ENCODE assay signal across 8 mouse cellular contexts in genomic region chr11:97994539-97995100, GRCm38 (mm10). TPM values are rescaled to one million over a fixed set of nuclear protein-coding genes. Genes with fewer than 3 reads are reported as not detected.
DNase-seq lines count a peak whose midpoint lies in the region; ATAC-seq and TF ChIP-seq lines count a peak whose summit lies in the region.

No protein-coding gene starts in this region.

- H3K27me3 ChIP-seq in cerebellum, adult 2 months (ENCODE audit: control insufficient read depth, insufficient read depth, low read length) = no peaks in the 10 kb centered on the region
- no peaks in the 10 kb centered on the region for H3K27me3 ChIP-seq in forebrain, postnatal 0 days (ENCODE audit: insufficient read depth, low read length)
- peaks cover 28% of the 10 kb centered on the region for H3K27me3 ChIP-seq in hindbrain, embryonic 13.5 days
- no peaks in the 10 kb centered on the region for H3K27me3 ChIP-seq in liver, adult 2 months (ENCODE audit: control insufficient read depth, insufficient read depth, low read length)
- H3K27me3 ChIP-seq in stomach, postnatal 0 days (ENCODE audit: control insufficient read depth, insufficient read depth, low read length) = no peaks in the 10 kb centered on the region

- H3K36me3 ChIP-seq in forebrain, postnatal 0 days (ENCODE audit: insufficient read depth) = no peaks in the 10 kb centered on the region
- no peaks in the 10 kb centered on the region for H3K36me3 ChIP-seq in hindbrain, embryonic 13.5 days
- H3K36me3 ChIP-seq in liver, adult 2 months (ENCODE audit: control insufficient read depth, insufficient read depth, low read length) = no peaks in the 10 kb centered on the region
- no peaks in the 10 kb centered on the region for H3K36me3 ChIP-seq in stomach, postnatal 0 days (ENCODE audit: control insufficient read depth, insufficient read depth, low read length)

- peak overlapping the region; percentile 61 for H3K4me3 ChIP-seq in cerebellum, adult 2 months (replicated peaks; ENCODE audit: insufficient read depth, low read depth, low read length)
- H3K4me3 ChIP-seq in forebrain, postnatal 0 days (ENCODE audit: low read depth, low read length) = peak overlapping the region; percentile 43
- H3K4me3 ChIP-seq in hindbrain, embryonic 13.5 days = peak overlapping the region; percentile 37
- H3K4me3 ChIP-seq in liver, adult 2 months (ENCODE audit: insufficient read depth, low read depth, low read length) = peak overlapping the region; percentile 21
- peak overlapping the region; percentile 41 for H3K4me3 ChIP-seq in stomach, postnatal 0 days (ENCODE audit: low read depth, low read length)

- TF ChIP-seq POLR2A in cerebellum, adult 2 months (IDR thresholded peaks at IDR 0.05; ENCODE audit: borderline replicate concordance, insufficient read depth, low read length) = no peak
- TF ChIP-seq POLR2A in liver, adult 2 months (IDR thresholded peaks at IDR 0.05; ENCODE audit: extremely low read depth, insufficient read depth, low read length) = no peak

- H3K9ac ChIP-seq in forebrain, postnatal 0 days = peak overlapping the region; percentile 48
- peak overlapping the region; percentile 39 for H3K9ac ChIP-seq in hindbrain, embryonic 13.5 days
- H3K9ac ChIP-seq in liver, adult 2 months (ENCODE audit: low read depth, low read length) = no peak overlapping the region
- H3K9ac ChIP-seq in stomach, postnatal 0 days (ENCODE audit: low read length) = 0 out of 2 replicates have a peak overlapping the region, but pooled peaks have one; percentile 32

- no peak overlapping the region for H3K27ac ChIP-seq in cerebellum, adult 2 months (ENCODE audit: insufficient read depth, low read length)
- H3K27ac ChIP-seq in forebrain, postnatal 0 days (ENCODE audit: low read depth, low read length) = no peak overlapping the region
- no peak overlapping the region for H3K27ac ChIP-seq in hindbrain, embryonic 13.5 days
- no peak overlapping the region for H3K27ac ChIP-seq in liver, adult 2 months (replicated peaks; ENCODE audit: insufficient read depth, low read depth, low read length)
- H3K27ac ChIP-seq in stomach, postnatal 0 days (replicated peaks) = no peak overlapping the region

- peak; percentile 68 for TF ChIP-seq CTCF in cerebellum, adult 2 months (IDR thresholded peaks at IDR 0.05; ENCODE audit: borderline replicate concordance, insufficient read depth, low read depth, low read length)
- peak; percentile 75 for TF ChIP-seq CTCF in forebrain, postnatal 0 days (IDR thresholded peaks at IDR 0.05; ENCODE audit: low read depth)
- TF ChIP-seq CTCF in liver, adult 2 months (IDR thresholded peaks at IDR 0.05; ENCODE audit: low read depth, low read length) = peak; percentile 91
- peak; percentile 84 for TF ChIP-seq CTCF in stomach, postnatal 0 days (IDR thresholded peaks at IDR 0.05; ENCODE audit: low read depth)

- peaks cover 6% of the 10 kb centered on the region for H3K4me1 ChIP-seq in cerebellum, adult 2 months (ENCODE audit: control insufficient read depth, insufficient read depth, low read length)
- H3K4me1 ChIP-seq in forebrain, postnatal 0 days (ENCODE audit: insufficient read depth) = peaks cover 19% of the 10 kb centered on the region
- H3K4me1 ChIP-seq in hindbrain, embryonic 13.5 days (replicated peaks) = peaks cover 29% of the 10 kb centered on the region
- peaks cover 5% of the 10 kb centered on the region; the same call in 1 of the 2 replicates for H3K4me1 ChIP-seq in liver, adult 2 months (ENCODE audit: control insufficient read depth, insufficient read depth, low read length)
- 0 out of 2 replicates have a peak, but pooled peaks cover 3% of the 10 kb centered on the region for H3K4me1 ChIP-seq in stomach, postnatal 0 days (replicated peaks; ENCODE audit: control insufficient read depth, insufficient read depth)

- 9% methylated on average over 13 of the region's 13 CpGs for WGBS in cerebellum, adult 2 months
- WGBS in forebrain, postnatal 0 days = 7% methylated on average over 13 of the region's 13 CpGs
- WGBS in hindbrain, embryonic 13.5 days = 9% methylated on average over 13 of the region's 13 CpGs
- 5% methylated on average over 13 of the region's 13 CpGs for WGBS in liver, adult 2 months
- 10% methylated on average over 13 of the region's 13 CpGs for WGBS in stomach, postnatal 0 days

- ATAC-seq in forebrain, postnatal 0 days = peak; percentile 68
- peak; percentile 63 for ATAC-seq in hindbrain, embryonic 13.5 days (ENCODE audit: low FRiP score)
- peak; percentile 63 for ATAC-seq in stomach, postnatal 0 days (ENCODE audit: low FRiP score, low TSS enrichment)

- H3K4me2 ChIP-seq in forebrain, postnatal 0 days (ENCODE audit: low read depth) = peak overlapping the region; percentile 90
- peak overlapping the region; percentile 60 for H3K4me2 ChIP-seq in hindbrain, embryonic 13.5 days
- peak overlapping the region; percentile 66 for H3K4me2 ChIP-seq in stomach, postnatal 0 days (replicated peaks; ENCODE audit: low read depth)

- TF ChIP-seq EP300 in stomach, postnatal 0 days (optimal IDR thresholded peaks at IDR 0.05) = no peak

- no peaks in the 10 kb centered on the region for H3K79me2 ChIP-seq in liver, adult 2 months (ENCODE audit: control insufficient read depth, insufficient read depth, low read length)

- H3K9me3 ChIP-seq in forebrain, postnatal 0 days (ENCODE audit: low read length) = no peaks in the 10 kb centered on the region
- no peaks in the 10 kb centered on the region for H3K9me3 ChIP-seq in hindbrain, embryonic 13.5 days
- no peaks in the 10 kb centered on the region for H3K9me3 ChIP-seq in stomach, postnatal 0 days (ENCODE audit: control insufficient read depth, low read length)

- peak; percentile 61 to 79 for DNase-seq in left cerebral cortex, adult 18-20 months (ENCODE audit: low spot score in 2 of 2)
- DNase-seq in left cerebral cortex, adult 11 months (ENCODE audit: low spot score) = no peak
- peak; percentile 66 to 77 for DNase-seq in cerebellum, adult 2 months
- DNase-seq in forebrain, postnatal 0 days = peak; percentile 68
- peak; percentile 65 for DNase-seq in liver, adult 2 months (ENCODE audit: extremely low read depth, low read depth, low spot score)
- peak; percentile 42 to 78 for DNase-seq in monocyte, adult 2 months (ENCODE audit: low read depth in 1 of 2, low spot score in 2 of 2)
- peak; percentile 88 for DNase-seq in stomach, postnatal 0 days (ENCODE audit: low spot score)

RNA-seq across cellular contexts. Expression of gene Arl5c, which starts 1.4 kb away (rescaled TPM):
- 1 to 10 TPM; 1.4 to 1.9 TPM for total RNA-seq in left cerebral cortex, adult 18-20 months (2021)
- 2.0 and 2.2 TPM in 2 replicates for polyA plus RNA-seq in cerebellum, adult 2 months (2012; rRNA removed)
- total RNA-seq in forebrain, postnatal 0 days (2014; rRNA removed) = 3.7 and 5.2 TPM in 2 replicates
- polyA plus RNA-seq in forebrain, postnatal 0 days (2015; fragmentation: Nextera tagmentation; extraction: Ambion mirVana) = 3.0 and 4.2 TPM in 2 replicates
- 10.7 TPM in 2 replicates for polyA plus RNA-seq in hindbrain, embryonic 13.5 days (2015; fragmentation: Nextera tagmentation; extraction: Ambion mirVana)
- total RNA-seq in liver, adult 2 months (2014; rRNA removed) = 0.20 and 0.37 TPM in 2 replicates
- 0.44 and 0.55 TPM in 2 replicates for polyA plus RNA-seq in liver, adult 2 months (2012; rRNA removed)
- 7.5 and 9.8 TPM in 2 replicates for polyA plus RNA-seq in stomach, postnatal 0 days (2015; fragmentation: Nextera tagmentation; extraction: Ambion mirVana)

RNA-seq across cellular contexts. Expression of gene Plxdc1, which starts 8.4 kb away (rescaled TPM):
- 10 to 100 TPM; 42.2 to 46.7 TPM for total RNA-seq in left cerebral cortex, adult 18-20 months (2021)
- 46.2 and 51.5 TPM in 2 replicates for polyA plus RNA-seq in cerebellum, adult 2 months (2012; rRNA removed)
- 0.54 and 1.5 TPM in 2 replicates for total RNA-seq in forebrain, postnatal 0 days (2014; rRNA removed)
- 1.6 and 3.5 TPM in 2 replicates for polyA plus RNA-seq in forebrain, postnatal 0 days (2015; fragmentation: Nextera tagmentation; extraction: Ambion mirVana)
- polyA plus RNA-seq in hindbrain, embryonic 13.5 days (2015; fragmentation: Nextera tagmentation; extraction: Ambion mirVana) = 0.60 and 0.89 TPM in 2 replicates
- total RNA-seq in liver, adult 2 months (2014; rRNA removed) = 0.28 and 0.47 TPM in 2 replicates
- 0.58 and 1.2 TPM in 2 replicates for polyA plus RNA-seq in liver, adult 2 months (2012; rRNA removed)
- polyA plus RNA-seq in stomach, postnatal 0 days (2015; fragmentation: Nextera tagmentation; extraction: Ambion mirVana) = 0.40 and 0.45 TPM in 2 replicates

RNA-seq across cellular contexts. Expression of gene Cacnb1, which starts 28.2 kb away (rescaled TPM):
- 100 to 1,000 TPM; 154 to 170 TPM for total RNA-seq in left cerebral cortex, adult 18-20 months (2021)
- 34.6 and 37.5 TPM in 2 replicates for polyA plus RNA-seq in cerebellum, adult 2 months (2012; rRNA removed)
- 64.1 and 76.4 TPM in 2 replicates for total RNA-seq in forebrain, postnatal 0 days (2014; rRNA removed)
- polyA plus RNA-seq in forebrain, postnatal 0 days (2015; fragmentation: Nextera tagmentation; extraction: Ambion mirVana) = 49.4 and 57.2 TPM in 2 replicates
- 51.6 and 57.4 TPM in 2 replicates for polyA plus RNA-seq in hindbrain, embryonic 13.5 days (2015; fragmentation: Nextera tagmentation; extraction: Ambion mirVana)
- 0.37 and 0.54 TPM in 2 replicates for total RNA-seq in liver, adult 2 months (2014; rRNA removed)
- 0.81 and 0.84 TPM in 2 replicates for polyA plus RNA-seq in liver, adult 2 months (2012; rRNA removed)
- polyA plus RNA-seq in stomach, postnatal 0 days (2015; fragmentation: Nextera tagmentation; extraction: Ambion mirVana) = 4.2 and 4.9 TPM in 2 replicates

RNA-seq across cellular contexts. Expression of gene Rpl19, which starts 31.9 kb away (rescaled TPM):
- 100 to 1,000 TPM; 627 to 650 TPM for total RNA-seq in left cerebral cortex, adult 18-20 months (2021)
- 746 and 786 TPM in 2 replicates for polyA plus RNA-seq in cerebellum, adult 2 months (2012; rRNA removed)
- total RNA-seq in forebrain, postnatal 0 days (2014; rRNA removed) = 793 and 1,371 TPM in 2 replicates
- polyA plus RNA-seq in forebrain, postnatal 0 days (2015; fragmentation: Nextera tagmentation; extraction: Ambion mirVana) = 687 and 897 TPM in 2 replicates
- polyA plus RNA-seq in hindbrain, embryonic 13.5 days (2015; fragmentation: Nextera tagmentation; extraction: Ambion mirVana) = 689 and 706 TPM in 2 replicates
- total RNA-seq in liver, adult 2 months (2014; rRNA removed) = 606 and 614 TPM in 2 replicates
- 224 and 235 TPM in 2 replicates for polyA plus RNA-seq in liver, adult 2 months (2012; rRNA removed)
- 863 and 874 TPM in 2 replicates for polyA plus RNA-seq in stomach, postnatal 0 days (2015; fragmentation: Nextera tagmentation; extraction: Ambion mirVana)

RNA-seq across cellular contexts. Expression of gene Stac2, which starts 58.6 kb away (rescaled TPM):
- 100 to 1,000 TPM in 1 of 2 experiments, 10 to 100 TPM in 1; 86.3 to 109 TPM for total RNA-seq in left cerebral cortex, adult 18-20 months (2021)
- polyA plus RNA-seq in cerebellum, adult 2 months (2012; rRNA removed) = 31.0 and 37.7 TPM in 2 replicates
- 2.8 and 3.8 TPM in 2 replicates for total RNA-seq in forebrain, postnatal 0 days (2014; rRNA removed)
- 2.0 and 2.1 TPM in 2 replicates for polyA plus RNA-seq in forebrain, postnatal 0 days (2015; fragmentation: Nextera tagmentation; extraction: Ambion mirVana)
- polyA plus RNA-seq in hindbrain, embryonic 13.5 days (2015; fragmentation: Nextera tagmentation; extraction: Ambion mirVana) = 4.2 and 5.2 TPM in 2 replicates
- total RNA-seq in liver, adult 2 months (2014; rRNA removed) = not detected in 2 replicates
- polyA plus RNA-seq in liver, adult 2 months (2012; rRNA removed) = 0.02 TPM in 1 of 2 replicates, not detected in the other
- polyA plus RNA-seq in stomach, postnatal 0 days (2015; fragmentation: Nextera tagmentation; extraction: Ambion mirVana) = 0.05 and 0.08 TPM in 2 replicates

Comparison
In these comparisons a context has a peak if more than half of its experiments do, and no peak if none do; other contexts are left out.
1. RNA of gene Plxdc1, which starts 8.4 kb away (polyA plus RNA-seq): 46.2 to 51.5 TPM in cerebellum, adult 2 months; 1.6 to 3.5 TPM in forebrain, postnatal 0 days, 0.58 to 1.2 TPM in liver, adult 2 months, 0.60 to 0.89 TPM in hindbrain, embryonic 13.5 days and 0.40 to 0.45 TPM in stomach, postnatal 0 days; every median in the first group is over 10 times any median in the second.
2. Peak in every context shown above with its lines, with median percentiles within 50 percentile points of each other: H3K4me3 ChIP-seq, CTCF ChIP-seq, ATAC-seq and H3K4me2 ChIP-seq.